Mouse (Mus musculus): ENCODE measurements around the gene Tango6.

- TF ChIP-seq CTCF (IDR thresholded peaks at IDR 0.05; ENCODE audit: low read depth, low read length) (no peak), POLR2A (IDR thresholded peaks at IDR 0.05; ENCODE audit: insufficient read depth, low read length) (no peak), EP300 (IDR thresholded peaks at IDR 0.05; ENCODE audit: insufficient read depth, low read depth, low read length) (no peak)
Measured at GRCm38 (mm10) chr8:106807461-106807860, 124.6 kb downstream of the Tango6 start.
